ENCODE assay signal across 14 mouse cellular contexts in the genomic region with DNA sequence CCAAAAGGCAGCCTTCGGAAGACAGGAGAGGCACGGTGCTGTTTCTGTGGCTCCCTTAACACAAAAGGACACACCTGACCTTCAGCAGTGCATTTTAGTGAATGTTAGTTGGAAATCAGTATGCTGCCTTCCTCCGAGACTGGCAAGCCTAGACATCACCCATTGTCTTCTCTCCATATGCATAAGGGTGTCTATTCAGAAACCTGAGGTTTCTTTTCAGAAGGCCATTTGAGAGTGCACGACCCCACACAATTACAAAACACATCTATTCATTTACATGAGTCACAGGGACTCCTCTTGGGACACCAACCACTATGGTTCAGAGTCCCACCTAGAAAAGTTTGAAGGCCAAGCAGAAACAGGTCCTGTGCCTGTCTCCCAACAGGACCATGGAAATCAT.
"Had no signal": no experiment of that assay in that cellular context is flagged by ENCODE, and none has a peak within 500 bp of the region (broad histone marks: within the 10 kb centered on the region; RNA-seq: fewer than 3 reads in every experiment).

No protein-coding gene starts in this region.

- ATAC-seq: liver, postnatal 0 days had no signal

- H3K9me3 ChIP-seq: limb, embryonic 12.5 days; liver, embryonic 13.5 days; lung, embryonic 15.5 days; neural tube, embryonic 15.5 days had no signal

- H3K4me3 ChIP-seq: layer of hippocampus, adult 2 months; limb, embryonic 12.5 days; liver, embryonic 13.5 days; lung, embryonic 15.5 days; megakaryocyte, embryonic 14.5 days; myocyte; neural tube, embryonic 15.5 days had no signal

- H3K27me3 ChIP-seq: limb, embryonic 12.5 days; liver, embryonic 13.5 days; lung, embryonic 15.5 days; megakaryocyte, embryonic 14.5 days; neural tube, embryonic 15.5 days had no signal

- H3K4me2 ChIP-seq: limb, embryonic 12.5 days; liver, embryonic 13.5 days; lung, embryonic 15.5 days had no signal

- H3K27ac ChIP-seq: layer of hippocampus, adult 2 months; limb, embryonic 12.5 days; liver, embryonic 13.5 days; lung, embryonic 15.5 days; macrophage; neural tube, embryonic 15.5 days had no signal

- DNase-seq: kidney, postnatal 10 days; liver; liver, embryonic 13.5 days; liver, postnatal 0 days; lung, postnatal 14 days; thymus, adult 18-20 months; thymus, postnatal 25 days had no signal

- H3K36me3 ChIP-seq: limb, embryonic 12.5 days; liver, embryonic 13.5 days; lung, embryonic 15.5 days; neural tube, embryonic 15.5 days had no signal

- H3K9ac ChIP-seq: limb, embryonic 12.5 days; liver, embryonic 13.5 days; liver, postnatal 0 days; lung, embryonic 15.5 days; neural tube, embryonic 15.5 days had no signal

- H3K4me1 ChIP-seq: liver, embryonic 13.5 days; megakaryocyte, embryonic 14.5 days had no signal
